Mouse (Mus musculus): ENCODE results near the gene Ahnak2.

Gene Ahnak2

DNA sequence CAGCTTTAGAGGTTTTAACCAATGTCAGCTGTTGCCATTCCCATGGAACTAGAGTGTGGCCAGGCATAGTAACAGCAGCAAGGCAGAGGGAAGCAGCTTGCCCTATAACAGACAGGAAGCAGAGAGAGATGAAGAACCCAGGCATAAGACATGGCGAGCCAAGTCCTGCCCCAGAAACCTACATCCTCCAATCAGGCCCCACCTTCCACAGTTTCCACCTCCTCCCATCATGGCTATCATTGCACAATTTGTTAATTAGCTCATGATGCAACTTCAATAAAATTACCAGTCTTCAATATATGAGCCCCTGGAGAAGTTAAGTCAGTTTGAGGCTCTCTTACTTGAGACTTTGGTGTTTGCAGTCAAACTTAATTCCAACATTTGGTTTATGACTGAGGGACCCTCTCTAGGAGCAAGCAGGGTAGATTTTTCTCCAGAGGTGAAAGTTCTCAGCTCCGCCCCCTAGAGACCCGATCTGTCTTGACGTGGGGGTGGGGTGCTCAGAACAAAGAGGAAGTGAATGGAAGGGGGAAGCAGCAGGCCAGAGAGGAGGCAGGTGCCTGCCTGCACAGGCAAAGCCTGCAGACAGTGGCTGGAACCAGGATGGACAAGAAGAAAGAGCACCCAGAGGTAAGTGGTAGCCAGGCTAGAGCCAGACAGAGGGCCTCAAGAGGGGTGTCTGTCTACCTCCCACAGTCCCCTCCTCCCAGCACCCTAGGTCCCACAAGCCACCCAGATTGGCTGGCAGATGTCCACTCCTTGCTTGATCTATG lies 42.1 kb downstream of the Ahnak2 start, which contains the start of gene Pld4:
Gene Pld4, plus strand, starts transcription at position 502 of the 773 bp plus-strand sequence.
- peak; percentile 37 for DNase-seq (ENCODE audit: low read depth, low spot score)

DNA sequence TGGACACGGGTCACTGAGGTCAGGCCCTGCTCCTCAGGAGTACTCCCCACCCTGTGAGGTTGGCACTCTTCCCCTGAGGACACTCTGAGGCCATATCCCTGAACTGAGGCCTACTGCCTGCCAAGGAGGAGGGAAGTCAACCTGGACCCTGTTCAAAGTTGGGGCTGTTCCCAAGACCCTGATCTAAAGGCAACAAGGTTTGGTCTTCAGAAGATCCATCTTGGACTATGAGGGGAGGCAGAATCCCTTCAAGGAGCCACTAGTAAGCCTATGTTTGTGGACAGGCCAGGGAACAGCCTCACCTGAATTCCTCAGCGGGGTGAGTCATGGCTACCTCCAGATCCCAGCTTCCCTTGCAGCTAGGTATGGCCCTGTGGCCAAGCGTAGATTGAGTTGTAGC lies 43.0 kb downstream of the Ahnak2 start:
- no peak for DNase-seq (ENCODE audit: low read depth, low spot score)

DNA sequence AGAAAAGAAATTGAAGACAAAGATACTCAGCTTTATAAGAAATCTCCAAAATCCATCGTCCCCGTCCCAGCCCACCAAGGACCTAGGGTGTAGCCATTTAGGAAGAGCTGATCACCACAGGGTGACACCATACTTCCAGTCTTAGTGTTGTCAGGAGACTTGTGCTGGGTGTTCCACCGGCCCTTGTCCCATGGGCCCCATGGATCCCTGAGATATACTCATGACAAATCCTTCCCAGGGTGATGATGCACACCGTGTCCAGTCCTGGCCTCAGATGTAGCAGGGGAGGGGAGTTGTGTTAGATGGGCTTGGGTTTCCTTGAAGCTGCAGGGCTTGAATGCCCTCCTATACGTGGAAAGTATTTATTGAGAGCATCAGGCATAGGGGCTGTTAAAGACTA lies 44.6 kb downstream of the Ahnak2 start:
- no peak for DNase-seq (ENCODE audit: low read depth, low spot score)

DNA sequence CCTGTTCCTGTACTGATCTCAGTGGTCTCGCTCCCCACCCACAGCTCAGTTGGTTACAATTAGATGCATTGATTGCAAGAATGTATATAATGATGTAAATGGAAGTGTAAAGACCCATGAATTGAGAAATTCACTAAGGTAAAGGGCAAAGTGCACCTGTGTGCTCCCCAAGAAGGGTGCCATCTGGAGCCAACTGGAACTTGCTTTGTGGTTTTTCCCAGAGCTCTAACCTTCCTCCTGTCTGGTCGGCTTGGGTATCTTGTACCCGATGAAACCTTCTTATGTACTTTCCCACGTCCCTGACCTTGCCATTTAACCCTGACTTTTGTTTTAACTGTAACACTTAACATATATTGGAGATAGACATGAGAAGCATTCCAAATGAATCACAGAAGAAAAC lies 46.6 kb downstream of the Ahnak2 start:
- DNase-seq (ENCODE audit: low read depth, low spot score) = no peak

DNA sequence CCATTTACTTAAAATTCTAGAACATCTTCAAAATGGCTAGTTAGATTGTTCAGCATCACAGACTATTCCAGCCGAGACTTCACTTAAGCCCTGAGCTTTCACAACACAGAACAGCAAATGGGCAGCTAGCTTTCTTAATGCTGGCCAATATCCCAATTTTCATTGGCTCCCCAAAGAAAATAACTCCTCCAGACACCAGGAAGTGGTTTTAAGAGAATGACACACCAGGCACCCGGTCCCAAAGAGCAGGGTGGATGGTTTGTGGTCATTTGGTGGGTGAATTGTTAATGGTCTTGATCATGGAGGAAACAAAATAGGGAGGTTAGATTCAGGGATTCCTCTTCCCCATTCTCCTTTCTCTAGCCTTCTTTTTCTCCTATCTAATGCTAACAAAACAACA lies 50.1 kb downstream of the Ahnak2 start:
- DNase-seq (ENCODE audit: low read depth, low spot score) = no peak

DNA sequence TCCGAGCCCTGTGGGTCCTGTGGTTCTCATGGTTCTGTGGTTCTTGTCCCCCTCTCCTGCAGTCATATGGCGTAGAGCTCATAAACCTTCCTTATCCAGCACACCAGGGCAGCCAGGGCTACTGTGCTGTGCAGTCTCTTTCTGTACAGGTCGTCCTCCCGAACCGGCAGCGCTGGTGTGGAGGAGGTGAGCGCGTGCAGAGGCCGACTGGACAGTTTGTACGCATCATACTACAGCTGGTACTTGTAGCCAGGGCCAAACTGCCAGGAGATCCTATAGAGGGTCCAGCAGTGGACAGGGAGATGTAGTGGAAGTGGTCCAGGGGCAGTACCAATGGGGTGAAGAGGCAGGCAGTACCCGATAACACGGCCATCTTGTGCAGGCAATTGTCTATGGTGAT lies 51.5 kb downstream of the Ahnak2 start:
- DNase-seq (ENCODE audit: low read depth, low spot score) = no peak

DNA sequence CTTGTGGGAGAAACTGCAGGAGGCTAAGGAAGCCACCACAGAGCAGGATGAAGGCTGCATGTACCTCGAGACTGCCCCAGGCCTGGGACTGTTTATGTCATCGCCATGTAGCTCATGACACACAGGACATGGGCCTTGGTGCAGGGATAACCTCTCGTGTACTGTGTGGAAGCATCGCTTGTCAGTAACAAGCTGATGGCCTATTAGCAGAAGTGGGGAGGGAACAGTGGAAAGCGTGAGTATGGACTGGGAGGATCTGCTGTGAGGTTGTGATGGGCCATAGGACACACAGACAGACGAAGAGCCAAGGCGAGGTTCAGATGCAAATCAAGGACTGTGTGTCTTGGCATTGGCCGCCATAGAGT lies 54.9 kb downstream of the Ahnak2 start:
- no peak for DNase-seq (ENCODE audit: low read depth, low spot score)

DNA sequence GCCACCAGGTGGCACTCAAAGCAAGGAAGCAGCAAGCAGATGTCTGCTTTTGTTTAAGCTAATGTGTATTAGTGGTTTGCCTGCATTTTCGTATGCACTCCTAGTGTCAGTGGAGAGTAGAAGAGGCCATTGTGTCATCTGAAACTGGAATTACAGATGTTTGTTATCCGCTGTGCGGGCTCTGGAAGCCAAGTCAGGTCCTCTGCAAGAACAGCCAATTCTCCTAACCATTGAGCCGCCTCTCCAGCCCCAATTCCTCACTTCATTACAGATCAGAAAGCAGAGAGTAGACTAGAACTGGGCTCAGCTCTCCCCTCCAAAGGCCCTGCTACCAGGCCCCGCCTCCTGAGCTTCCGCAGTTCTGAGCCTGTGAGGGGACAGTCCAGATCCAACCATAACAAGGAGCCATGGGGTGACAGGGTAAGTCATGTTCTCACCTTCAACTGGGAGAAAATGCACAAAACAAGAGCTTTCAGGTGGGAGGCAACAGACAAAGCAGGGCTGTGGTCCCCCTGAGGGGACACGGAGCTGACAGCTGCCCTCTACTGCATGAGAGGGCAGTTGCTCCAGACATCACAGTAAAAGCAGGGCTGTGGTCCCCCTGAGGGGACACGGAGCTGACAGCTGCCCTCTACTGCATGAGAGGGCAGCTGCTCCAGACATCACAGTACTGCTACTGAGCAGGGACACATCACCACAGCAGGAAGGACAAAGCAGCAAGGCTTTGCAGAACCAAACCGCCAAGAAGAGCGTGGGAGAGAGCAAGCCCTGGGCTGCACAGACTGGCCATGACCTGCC lies 55.5 kb downstream of the Ahnak2 start:
- DNase-seq (ENCODE audit: low read depth, low spot score) = peak; percentile 74

DNA sequence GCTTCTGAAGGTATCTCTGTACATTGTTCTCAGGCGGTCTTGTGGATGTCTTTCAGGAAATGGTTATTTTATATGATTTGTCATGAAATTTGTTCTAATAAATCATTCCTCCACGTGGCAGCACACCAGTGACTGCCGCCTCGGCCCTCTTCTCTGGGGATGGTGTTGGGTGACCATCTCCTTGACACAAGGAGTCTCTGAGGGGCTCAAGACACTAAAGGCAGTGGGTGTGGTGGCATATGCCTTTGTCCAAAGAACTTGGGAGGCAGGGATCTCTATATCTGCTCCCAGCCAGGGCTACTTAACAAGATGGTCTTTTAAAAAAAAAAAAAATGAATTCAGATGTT lies 56.0 kb downstream of the Ahnak2 start:
- no peak for DNase-seq (ENCODE audit: low read depth, low spot score)

DNA sequence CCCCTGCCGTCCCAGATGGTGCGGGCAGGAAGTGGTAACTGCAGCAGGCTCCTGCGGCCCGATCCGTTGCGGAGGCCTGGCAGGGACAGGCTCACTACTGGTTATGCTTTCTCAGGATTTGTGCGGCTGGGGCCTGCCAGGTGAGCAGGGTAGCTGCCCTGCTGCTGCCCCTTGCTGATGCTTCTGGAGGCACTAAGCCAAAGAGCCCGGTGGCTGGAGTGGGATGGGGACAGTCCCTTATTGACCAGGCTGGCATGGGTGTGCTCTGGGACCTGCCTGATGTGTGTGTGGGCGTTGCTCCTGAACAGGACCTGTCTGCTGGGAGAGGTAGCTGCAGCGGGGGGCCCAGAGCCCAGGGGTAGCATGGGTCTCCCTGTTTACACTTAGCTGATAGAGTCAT lies 56.7 kb downstream of the Ahnak2 start:
- DNase-seq (ENCODE audit: low read depth, low spot score) = no peak

DNA sequence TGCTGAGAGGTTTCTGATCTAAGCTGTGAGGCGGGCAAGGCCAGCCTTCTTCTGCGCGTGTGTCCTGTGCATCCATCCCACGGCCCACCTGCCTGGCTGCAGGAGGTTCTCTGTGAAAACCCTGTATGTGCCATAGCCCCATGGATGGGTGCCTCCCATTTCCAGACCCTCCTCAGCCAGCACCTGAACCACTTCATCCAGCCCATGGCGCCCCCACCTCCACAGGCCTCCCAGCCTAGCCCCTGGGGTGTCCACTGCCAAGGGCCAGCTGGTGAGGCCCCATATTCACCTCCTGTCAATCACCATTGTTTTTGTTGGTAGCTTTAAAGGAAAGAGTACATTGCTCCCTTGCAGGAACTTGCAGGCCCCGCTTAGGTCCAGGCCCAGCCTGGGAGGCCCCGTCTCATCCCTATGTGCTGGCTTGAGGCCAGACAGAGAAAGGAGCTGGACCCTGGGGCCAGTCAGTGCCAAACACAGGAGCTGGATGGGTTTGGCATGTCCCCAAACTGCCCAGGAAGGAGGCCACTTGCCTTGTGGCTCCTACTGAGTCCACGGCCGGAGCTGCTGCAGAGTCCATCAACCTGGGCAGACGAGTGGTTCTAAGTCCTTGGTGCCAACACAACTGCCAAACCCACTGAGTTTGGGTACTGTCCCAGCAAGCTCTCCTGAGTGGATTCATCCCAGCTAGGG lies 57.4 kb downstream of the Ahnak2 start:
- DNase-seq (ENCODE audit: low read depth, low spot score) = no peak

DNA sequence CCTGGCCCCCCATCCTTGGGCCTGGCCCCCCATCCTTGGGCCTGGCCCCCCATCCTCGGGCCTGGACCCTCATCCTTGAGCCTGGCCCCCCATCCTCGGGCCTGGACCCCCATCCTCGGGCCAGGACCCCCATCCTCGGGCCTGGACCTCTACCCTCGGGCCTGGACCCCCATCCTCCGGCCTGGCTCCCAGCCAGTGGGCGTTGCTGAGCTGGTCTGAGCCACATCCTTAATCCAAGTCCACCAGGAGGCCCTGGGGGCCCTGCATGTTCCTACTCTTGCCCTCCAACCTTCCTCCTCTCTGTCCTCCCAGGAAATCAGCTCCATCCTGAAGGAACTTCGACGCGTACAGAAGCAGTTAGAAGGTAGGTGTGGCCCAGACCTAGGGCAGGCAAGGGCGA lies 58.2 kb downstream of the Ahnak2 start:
- DNase-seq (ENCODE audit: low read depth, low spot score) = no peak

DNA sequence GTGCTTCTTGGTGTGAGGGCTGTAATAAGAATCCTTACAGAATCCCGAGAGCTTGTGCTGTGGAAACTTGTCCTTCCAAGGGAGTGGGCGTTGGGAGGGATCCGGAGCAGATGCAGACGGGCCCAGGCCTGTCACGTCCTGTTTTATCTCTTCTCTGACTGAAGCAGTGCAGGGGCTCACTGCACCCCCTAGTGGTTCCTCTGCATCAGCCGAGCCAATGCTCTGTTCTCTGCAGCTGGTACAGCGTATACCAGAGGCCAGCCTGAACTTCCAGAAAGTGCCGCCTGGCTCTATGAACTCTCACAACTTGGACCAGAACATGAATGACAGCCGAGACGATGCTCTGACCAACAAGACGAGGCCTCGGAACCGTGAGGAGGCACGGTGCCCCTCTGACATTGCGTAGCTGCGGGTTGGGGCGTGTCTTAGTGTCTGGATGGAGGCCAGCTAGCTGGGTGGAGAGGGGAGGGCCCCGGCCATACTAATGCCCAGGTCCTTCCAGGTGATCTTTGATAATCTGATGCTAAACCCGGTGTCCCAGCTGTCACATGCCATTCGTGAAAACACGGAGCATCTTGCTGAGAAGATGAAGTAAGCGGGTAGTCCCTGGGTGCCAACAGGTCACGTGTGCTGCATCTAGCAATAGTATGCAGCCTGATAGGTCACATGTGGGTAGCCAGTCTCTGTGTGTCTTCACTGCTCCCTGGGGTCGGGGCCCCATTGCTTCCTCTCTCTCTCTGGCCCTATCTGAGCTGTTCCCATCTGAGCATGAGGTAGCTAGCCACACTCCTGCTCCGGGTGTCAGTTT lies 59.1 kb downstream of the Ahnak2 start:
- peak; percentile 85 for DNase-seq (ENCODE audit: low read depth, low spot score)

DNA sequence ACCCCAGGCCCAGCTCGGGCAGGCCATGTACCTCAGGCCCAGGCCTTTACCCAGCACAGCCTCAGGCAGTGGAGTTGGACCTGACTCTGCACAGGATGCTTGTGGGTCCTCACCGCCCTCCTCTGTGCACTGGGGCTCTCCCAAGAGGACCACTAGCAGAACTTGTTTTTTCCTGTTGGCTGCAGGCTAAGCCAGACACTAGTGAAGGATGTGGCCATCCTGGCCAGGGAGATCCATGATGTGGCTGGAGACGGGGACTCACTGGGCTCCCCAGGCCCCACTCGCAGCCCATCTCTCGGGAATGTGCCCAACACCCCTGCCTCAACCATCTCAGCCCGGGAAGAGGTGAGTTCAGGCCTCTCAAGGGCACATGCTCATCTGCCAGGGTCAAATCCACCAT lies 59.7 kb downstream of the Ahnak2 start:
- no peak for DNase-seq (ENCODE audit: low read depth, low spot score)

DNA sequence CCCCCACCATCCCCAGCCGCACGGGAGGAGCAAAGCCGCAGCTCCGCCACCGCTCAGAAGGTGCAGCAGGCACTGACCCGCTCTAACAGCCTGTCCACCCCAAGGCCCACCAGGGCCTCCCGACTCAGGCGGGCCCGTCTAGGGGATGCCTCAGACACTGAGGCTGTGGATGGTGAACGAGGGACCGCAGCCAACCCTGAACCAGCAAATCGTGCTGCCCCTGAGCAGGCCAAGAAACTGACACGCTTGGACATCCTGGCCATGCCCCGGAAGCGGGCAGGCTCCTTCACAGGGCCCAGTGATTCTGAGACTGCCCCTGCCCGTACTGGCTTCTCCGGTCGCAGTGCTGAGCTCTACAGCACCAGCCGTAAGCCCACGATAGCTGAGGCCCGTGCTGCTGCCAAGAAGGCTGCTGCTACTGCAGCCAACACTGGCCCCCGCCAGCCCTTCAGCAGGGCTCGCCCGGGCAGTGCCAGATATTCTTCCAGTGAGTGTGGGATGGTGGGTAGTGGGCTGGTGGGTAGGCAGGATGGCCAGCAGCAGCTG lies 63.4 kb downstream of the Ahnak2 start:
- no peak for DNase-seq (ENCODE audit: low read depth, low spot score)

DNA sequence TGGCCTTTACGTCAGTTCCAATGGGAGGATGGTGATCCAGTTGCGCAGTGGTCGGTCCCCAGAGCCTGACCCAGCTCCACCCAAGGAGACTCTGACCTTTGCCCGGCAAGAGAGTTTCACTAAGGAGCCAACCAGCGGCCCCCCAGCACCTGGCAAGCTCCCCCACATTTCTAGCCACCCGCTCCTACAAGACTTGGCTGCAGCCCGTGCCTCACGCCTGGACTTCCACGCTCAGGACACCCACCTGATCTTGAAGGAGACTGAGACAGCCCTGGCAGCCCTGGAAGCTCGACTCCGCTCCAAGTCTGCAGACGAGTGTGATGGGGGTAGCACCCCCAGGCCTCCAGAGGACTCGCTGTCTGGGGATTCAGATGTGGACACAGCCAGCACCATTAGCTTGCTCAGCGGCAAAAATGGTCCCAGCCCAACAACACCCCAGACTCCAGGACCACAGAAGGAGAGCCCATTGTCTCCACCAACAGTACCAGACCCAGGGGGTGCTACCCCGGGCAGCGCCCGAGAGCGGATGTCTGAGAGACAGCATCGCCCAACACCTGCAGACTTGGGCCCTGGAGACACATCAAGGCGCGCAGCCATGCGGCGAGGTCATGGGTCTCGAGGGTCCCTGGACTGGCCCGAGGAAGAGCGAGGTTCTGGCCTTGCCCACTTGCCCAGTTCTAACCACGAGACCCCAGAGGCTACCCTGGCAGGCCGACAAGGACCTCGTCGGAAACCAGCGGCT lies 64.0 kb downstream of the Ahnak2 start:
- no peak for DNase-seq (ENCODE audit: low read depth, low spot score)

DNA sequence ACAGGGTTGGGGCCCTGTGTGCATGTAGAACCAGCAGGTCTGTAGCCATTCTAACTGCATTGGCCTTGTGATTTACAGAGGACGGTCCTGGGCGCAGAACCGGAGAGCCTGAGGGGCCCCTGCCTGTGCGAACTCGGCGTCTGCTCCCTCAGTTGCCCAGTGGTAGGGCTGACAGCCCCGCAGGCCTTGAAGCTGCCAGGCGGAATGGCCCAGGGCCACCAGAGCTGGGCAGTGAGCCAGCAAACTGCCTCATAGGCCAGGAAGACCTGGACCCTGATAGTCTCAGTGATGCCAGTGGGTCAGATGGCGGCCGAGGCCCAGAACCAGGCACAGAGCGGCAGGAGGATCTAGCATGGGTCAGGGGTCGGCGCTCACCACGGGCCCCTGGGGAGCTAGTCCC lies 64.7 kb downstream of the Ahnak2 start:
- no peak for DNase-seq (ENCODE audit: low read depth, low spot score)

DNA sequence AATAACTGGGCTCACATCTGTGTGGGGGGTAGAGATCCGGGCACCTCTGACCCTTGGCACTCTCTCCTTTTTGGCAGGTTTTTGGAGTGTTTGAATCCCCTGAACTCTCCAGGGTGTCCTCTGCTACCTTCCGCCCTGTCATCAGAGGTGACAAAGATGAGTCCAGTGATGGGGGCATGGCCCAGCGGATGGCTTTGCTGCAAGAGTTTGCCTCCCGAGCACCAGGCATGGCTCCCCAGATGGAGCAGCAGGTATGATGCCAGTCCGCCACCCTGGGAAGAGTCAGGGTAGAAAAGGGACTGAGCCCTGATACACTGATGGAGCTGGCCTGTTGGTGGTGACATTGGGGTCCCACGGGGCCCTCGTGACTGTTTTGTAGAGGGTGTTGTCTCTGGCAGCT lies 65.4 kb downstream of the Ahnak2 start:
- DNase-seq (ENCODE audit: low read depth, low spot score) = no peak

DNA sequence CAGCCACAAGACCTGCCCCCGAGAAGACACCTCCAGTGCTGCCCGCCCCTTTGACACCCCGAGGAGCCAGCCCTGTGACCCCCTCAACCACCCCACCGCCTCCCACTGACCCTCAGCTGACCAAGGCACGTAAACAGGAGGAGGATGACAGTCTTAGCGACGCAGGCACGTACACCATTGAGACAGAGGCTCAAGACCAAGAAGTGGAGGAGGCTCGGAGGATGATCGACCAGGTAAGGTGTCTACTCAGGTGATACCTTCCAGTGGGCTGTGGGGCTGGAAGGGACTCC lies 65.9 kb downstream of the Ahnak2 start:
- no peak for DNase-seq (ENCODE audit: low read depth, low spot score)

DNA sequence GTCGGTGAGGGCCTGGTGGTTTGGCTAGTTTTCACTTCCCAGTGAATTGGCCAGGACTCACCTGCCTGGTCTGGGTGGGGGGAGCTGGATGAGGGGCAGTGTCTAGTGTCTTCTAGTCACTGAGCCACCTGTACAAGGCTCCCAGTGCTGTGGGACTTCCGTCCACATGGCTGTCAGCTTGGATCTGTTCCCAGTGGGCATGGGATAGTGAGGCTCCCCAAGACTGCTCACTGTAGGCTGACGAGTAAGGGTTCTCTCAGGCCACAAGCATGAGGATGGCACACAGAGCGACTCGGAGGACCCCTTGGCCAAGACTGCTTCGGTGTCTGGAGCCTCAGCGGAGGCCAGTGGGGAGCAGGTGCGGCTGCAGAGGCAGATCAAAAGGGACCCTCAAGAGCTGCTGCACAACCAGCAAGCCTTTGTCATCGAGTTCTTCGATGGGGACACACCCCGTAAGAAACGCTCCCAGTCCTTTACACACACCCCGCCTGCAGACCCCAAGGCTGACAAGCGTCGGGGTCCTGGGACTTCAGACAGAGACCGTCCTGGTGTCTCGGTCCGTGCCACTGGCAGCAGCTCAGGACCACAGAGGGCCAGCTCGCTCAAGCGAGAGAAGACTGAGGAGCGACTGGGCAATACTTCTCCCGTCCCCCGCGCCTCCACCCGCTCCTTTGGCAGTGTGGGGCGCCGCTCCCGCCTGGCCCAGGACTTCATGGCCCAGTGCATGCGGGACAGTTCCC lies 66.4 kb downstream of the Ahnak2 start:
- DNase-seq (ENCODE audit: low read depth, low spot score) = no peak

Measured in ES-CJ7 (cell line).